Mouse (Mus musculus) right cerebral cortex, postnatal 36 days (tissue): ENCODE results near the gene Aldh16a1.
A peak's percentile ranks its signal among the peaks of the same experiment; 100 is the strongest.
"Not testable (repeated sequence)": the region's sequence is repeated elsewhere in the genome, so short reads cannot be mapped to it uniquely, and the experiment has no call there.

Experiments used
- DNase-seq, 2 experiments: peaks; one replicate each; pipeline ENCODE4 v3.0.0; 2022; ENCODE audit warnings: low spot score in 2 of 2, mixed read lengths in 1 of 2

Aldh16a1 gene

GRCm38 (mm10) chr7:45157459-45157858 lies 3.1 kb upstream of the Aldh16a1 start:
- peak; percentile 53 to 63 for DNase-seq

DNA sequence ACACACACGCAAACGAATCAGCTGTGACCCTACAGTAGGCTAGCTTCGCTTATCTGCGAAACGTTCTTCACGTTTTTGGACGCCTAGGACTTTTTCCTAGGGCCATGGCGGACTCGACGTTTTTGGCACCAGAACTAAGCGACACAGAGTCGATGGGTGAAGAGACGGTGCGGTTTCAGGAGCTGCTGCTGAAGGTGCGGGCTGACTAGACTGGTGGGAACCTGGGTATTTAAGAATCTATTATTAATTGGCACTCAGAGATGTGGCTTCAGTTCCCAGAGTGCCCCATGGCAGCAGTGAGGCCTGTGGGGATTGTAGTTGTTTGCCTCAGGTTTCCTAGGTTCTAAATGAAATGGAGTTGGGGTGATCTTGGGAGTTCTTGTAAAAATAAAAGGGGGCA lies 1.8 kb upstream of the Aldh16a1 start:
- DNase-seq, result no peak

GRCm38 (mm10) chr7:45155590-45155989 lies 1.2 kb upstream of the Aldh16a1 start:
- DNase-seq, result no peak

DNA sequence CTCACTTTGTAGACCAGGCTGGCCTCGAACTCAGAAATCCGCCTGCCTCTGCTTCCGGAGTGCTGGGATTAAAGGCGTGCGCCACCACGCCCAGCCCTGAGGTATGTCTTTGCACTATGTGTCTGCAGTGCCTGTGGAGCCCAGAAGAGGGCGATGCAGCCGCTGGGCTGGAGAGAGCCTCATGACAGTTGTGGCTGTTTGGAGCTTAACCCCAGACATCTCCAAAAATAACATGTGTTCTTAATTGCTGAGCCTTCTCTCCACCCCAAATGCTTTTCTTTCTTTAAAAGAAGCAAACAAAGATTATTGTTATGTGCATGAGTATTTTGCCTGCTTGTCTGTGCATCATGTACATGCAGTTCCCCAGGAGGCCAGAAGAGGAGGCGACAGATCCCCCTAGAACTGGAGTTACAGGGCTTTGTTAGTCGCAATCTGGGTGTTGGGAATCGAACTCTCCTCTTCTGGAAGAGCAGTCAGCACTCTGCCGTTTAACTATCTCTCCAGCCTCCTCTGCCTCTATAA lies 670 bp upstream of the Aldh16a1 start:
- peak in 1 of 2 experiments; percentile 31 for DNase-seq

GRCm38 (mm10) chr7:45153586-45153985 lies 798 bp downstream of the Aldh16a1 start:
- DNase-seq, result no peak

- not testable (repeated sequence) for DNase-seq
These were observed 1.3 kb downstream of the Aldh16a1 start for GRCm38 (mm10) chr7:45153052-45153451.

- DNase-seq, result no peak
These were observed 3.1 kb downstream of the Aldh16a1 start for GRCm38 (mm10) chr7:45151303-45151702.

DNA sequence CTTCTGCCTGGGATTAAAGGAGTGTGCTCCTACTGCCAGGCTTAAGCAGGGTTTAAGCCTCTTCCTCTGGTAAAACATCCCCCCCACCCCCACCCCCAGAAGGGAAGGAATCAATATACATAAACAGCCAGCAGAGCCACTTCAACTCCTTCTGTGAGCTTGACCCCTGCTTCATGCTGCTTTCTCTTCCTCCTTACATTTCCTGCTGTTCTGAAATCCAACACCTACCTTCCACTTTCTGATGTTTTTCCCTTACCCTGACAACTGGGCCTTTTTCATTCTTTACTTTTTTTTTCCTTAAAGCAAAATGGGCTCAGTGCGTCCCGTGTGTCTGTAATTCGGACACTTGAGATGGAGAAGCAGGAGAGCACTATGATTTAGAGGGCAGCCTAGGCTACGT lies 4.1 kb downstream of the Aldh16a1 start:
- DNase-seq, result no peak

GRCm38 (mm10) chr7:45149545-45149944 lies 4.8 kb downstream of the Aldh16a1 start:
- no peak for DNase-seq

- no peak for DNase-seq
These were observed 5.8 kb downstream of the Aldh16a1 start for GRCm38 (mm10) chr7:45148534-45149098.

DNA sequence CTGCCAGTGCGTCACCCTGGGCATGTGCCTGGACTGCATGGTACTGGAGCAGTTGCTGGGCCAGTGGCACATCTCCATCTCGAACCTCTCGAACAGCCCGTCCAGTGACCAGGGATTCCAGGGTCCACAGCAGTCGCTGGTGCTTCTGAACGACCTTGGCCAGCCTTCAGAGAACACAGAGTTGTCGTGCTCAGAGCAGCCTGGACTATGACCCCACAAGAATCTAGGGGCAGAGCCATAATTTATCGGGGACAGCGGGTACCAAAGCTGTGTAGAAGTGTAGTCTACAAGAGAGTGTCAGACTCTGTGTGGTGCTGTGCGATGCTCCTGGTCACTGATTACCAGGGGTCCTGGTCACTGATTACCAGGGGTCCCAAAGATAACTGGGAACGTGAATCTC lies 6.5 kb downstream of the Aldh16a1 start:
- DNase-seq, result no peak

DNA sequence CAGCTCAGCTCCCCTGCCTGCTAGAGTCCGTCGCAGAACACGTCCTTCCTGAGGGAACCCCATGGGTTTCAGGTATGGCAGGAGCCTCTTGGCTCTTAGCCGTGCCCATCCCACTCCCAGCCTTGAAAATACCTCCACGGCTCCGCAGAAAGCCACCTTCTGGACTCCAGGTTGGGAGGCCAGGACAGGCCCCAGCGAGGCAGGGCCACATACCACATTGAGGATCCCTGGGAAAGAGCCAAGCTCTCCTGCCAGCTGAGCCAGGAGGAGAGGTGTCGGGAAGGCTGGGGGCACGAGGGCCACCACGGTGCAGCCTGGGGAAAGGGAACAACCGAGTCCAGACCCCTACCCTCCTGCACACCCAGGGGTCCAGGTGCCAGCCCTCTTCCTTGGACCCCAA lies 7.1 kb downstream of the Aldh16a1 start:
- DNase-seq, result no peak

GRCm38 (mm10) chr7:45145460-45145859 lies 8.9 kb downstream of the Aldh16a1 start:
- DNase-seq, result no peak

DNA sequence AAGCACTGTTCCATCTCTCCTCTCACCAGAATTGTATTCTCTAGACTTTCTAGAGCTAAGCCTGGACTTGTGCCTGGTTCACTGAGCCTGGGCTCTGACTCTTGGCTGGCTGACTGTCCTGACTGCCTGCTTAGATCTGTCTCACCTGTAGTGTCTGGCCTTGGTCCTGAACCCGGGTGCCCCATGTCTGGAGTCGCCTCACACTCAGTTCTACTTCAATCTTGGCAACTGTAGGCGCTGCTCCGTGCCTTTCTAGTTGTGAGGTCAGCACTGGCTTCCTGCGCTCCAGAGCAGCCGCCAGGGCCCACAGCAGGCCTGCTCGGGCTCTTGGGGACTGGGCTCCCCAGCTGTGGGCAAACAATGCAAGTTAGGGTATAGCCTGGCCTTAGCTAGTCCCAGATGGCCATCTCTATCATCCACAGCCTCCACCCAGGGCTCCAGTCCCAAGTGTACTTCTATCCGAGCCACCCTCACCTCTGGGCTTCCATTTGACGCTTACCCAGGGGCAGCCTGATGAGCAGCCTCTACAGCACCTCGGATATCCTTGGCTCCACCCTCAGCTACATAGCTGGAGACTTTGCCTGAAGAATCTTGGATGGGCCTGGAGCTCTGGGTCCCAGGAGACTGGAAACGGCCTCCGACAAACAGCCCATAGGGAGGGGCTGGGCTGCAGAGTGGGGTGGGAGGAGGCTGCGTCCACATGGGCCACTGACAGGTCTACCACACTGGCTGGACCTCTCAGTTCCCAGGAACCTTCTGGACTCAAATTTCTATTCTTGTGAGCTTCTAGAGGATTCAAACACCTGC lies 9.8 kb downstream of the Aldh16a1 start:
- no peak for DNase-seq

DNA sequence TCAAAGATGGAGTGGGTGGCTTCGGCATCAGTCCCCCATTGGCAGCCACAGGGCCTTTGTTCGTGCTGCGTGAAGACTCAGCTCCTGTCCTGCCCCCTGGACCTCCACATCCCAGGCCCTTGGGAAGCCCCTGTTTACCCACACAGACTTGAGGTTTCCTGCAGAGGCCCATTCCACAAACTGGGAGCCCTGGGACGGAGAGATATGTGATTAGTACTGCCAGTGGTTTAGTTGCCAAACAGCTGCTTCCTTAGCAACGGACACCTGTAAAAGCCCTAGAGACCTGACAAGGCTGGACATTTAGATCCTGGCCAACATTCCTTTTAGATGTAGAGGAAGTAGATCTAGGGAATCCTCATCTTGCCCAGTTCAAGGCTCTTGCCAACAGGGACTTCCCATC lies 12.5 kb downstream of the Aldh16a1 start:
- DNase-seq, result no peak

- DNase-seq, result no peak
These were observed 13.1 kb downstream of the Aldh16a1 start for GRCm38 (mm10) chr7:45141319-45141718.

DNA sequence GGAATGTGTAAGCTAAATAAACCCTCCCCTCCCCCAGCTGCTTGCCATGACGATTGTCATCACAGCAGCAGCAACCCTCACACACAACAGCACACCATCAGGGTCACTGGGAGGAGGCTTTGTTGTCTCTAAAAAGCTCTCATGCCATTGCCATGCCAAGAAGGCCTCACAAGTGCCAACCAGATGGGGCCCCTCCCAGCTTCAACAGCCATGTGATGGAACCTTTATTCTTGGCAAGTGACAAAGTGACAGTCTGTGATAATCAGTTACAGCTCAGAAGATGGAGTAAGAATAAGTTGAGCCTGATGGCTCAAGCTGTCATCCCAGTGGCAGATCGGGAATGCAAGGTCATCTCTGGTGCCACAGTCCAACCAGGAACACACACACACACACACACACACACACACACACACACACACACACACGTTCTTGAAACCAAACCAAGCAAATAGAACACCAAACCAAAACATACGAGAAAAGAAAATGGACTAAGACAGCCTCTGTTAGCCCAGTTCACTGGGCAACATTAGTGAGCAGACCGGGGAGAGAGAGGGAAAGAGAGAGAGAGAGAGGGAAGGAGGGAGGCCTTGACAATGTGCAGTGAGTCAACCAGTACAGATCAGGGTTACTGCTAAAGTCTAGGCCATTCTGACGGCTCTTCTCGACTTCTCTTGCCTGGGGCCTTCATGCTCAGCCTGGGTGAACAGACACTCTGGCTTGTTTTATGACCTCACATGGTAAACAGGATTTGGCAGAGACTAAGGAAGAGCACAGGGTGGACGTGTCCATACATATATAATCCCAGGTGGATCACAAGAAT lies 14.3 kb downstream of the Aldh16a1 start:
- DNase-seq, result no peak

GRCm38 (mm10) chr7:45138403-45138802 lies 16.0 kb downstream of the Aldh16a1 start:
- DNase-seq, result no peak

GRCm38 (mm10) chr7:45137171-45138006 lies 17.0 kb downstream of the Aldh16a1 start:
- DNase-seq, result no peak

GRCm38 (mm10) chr7:45135993-45136567 lies 18.3 kb downstream of the Aldh16a1 start, which contains the start of the genes Gm45713 and Flt3l:
Gene Gm45713, minus strand, starts transcription at chr7:45136231.
Gene Flt3l, minus strand, starts transcription at chr7:45136432.
- DNase-seq, result peak; percentile 65 to 76

DNA sequence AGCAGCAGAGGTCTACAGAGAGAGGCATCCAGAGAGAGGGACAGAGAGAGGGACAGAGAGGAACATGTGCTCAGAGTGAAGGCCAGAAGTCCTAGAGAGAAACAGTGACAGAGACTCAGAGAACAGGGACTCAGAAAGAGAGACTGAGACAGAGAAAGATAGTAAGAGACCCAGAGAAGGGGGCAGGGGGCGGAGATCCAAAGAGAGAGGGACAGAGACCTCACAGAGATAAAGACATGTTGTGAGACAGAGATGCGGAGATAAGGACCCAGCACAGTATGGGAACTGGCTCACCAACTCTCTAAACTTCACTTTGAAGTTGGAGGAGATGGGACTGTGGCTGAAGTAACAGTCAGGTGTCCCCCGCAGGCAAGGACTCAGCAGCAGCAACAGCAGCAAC lies 19.0 kb downstream of the Aldh16a1 start:
- DNase-seq, result no peak
